Mouse (Mus musculus) embryonic facial prominence, embryonic 14.5 days (tissue): ENCODE data around the gene Tmem179. TPM values are rescaled to one million over a fixed set of nuclear protein-coding genes. Genes with fewer than 3 reads are reported as not detected.

ENCODE experiments used
- ATAC-seq: fragments of 200-750 bp; cut with Nextera tagmentation; 2 replicates; pipeline ENCODE4 v1.8.0; 2017; ENCODE audit warnings: low read depth, moderate number of reproducible peaks, moderate TSS enrichment
- DNase-seq: peaks from one replicate; pipeline ENCODE4 v3.0.0-alpha.2; 2015; ENCODE audit warnings: low spot score
- H3K27ac ChIP-seq: fragments of 300-500 bp; sonication (generic); replicated peaks from 2 replicates; pipeline ENCODE4 v1.5.1; 2014; ENCODE audit warnings: low read depth, mild to moderate bottlenecking, low read length, moderate library complexity
- H3K27me3 ChIP-seq: fragments of 300-500 bp; sonication (generic); replicated peaks from 2 replicates; pipeline ENCODE4 v1.6.1; 2014; ENCODE audit warnings: low read length; ENCODE audit not compliant: control insufficient read depth, insufficient read depth
- H3K36me3 ChIP-seq: fragments of 300-500 bp; sonication (generic); 2 replicates; pipeline ENCODE4 v1.6.1; 2014; ENCODE audit warnings: low read length, mixed read lengths; ENCODE audit not compliant: control insufficient read depth, insufficient read depth
- H3K4me1 ChIP-seq: fragments of 300-500 bp; sonication (generic); 2 replicates; pipeline ENCODE4 v1.6.1; 2014; ENCODE audit warnings: antibody characterized with exemption, low read length; ENCODE audit not compliant: control insufficient read depth, insufficient read depth
- H3K4me2 ChIP-seq: fragments of 300-500 bp; sonication (generic); 2 replicates; pipeline ENCODE4 v1.6.1; 2014; ENCODE audit warnings: low read depth, mild to moderate bottlenecking, low read length, moderate library complexity, mixed read lengths
- H3K4me3 ChIP-seq: fragments of 300-500 bp; sonication (generic); 2 replicates; pipeline ENCODE4 v1.5.1; 2014; ENCODE audit warnings: low read depth, mild to moderate bottlenecking, low read length
- H3K9ac ChIP-seq: fragments of 300-500 bp; sonication (generic); 2 replicates; pipeline ENCODE4 v1.6.1; 2014; ENCODE audit warnings: low read depth, mild to moderate bottlenecking, low read length, moderate library complexity, mixed read lengths
- H3K9me3 ChIP-seq: fragments of 300-500 bp; sonication (generic); 2 replicates; pipeline ENCODE4 v1.6.1; 2016; ENCODE audit warnings: low read length; ENCODE audit not compliant: control insufficient read depth
- WGBS: fragments of 180-500 bp; shearing (Covaris S2); extraction: QIAGEN DNeasy Blood & Tissue Kit; methylation state at CpG from one replicate; pipeline ENCODE4 v1.1.7; 2014; 5-methylcytosine and 5-hydroxymethylcytosine counted together
- polyA plus RNA-seq: library from polyadenylated mRNA; unstranded; fragments of >200 nt; fragmentation: Nextera tagmentation; extraction: Ambion mirVana; gene quantifications from 2 replicates; pipeline ENCODE4 v1.2.1, GENCODE M21; 2014

Tmem179 gene
- polyA plus RNA-seq, 1 experiment from 2014 or later: 2.4 TPM

DNA sequence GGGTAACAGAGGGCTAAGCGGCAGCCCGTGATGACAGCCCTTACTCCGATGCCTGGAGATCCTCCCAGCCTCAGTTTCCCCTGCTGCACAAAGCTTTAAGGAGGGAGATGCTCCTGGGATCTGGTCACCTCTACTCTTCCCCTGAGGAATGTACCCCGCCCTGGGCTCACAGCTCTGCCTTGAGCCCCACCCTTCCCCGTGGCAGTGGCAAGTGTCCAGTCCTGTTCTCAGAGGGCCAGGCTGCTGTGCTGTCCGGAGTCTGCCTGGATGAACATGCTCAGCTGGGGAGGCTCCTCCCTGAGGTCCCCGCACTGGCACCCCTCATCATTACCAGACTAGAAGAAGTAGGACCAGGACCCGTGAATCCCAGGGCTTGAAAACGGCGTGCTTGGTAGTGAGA, 49.2 kb downstream of the Tmem179 start:
- no peak for ATAC-seq
- DNase-seq: no peak

DNA sequence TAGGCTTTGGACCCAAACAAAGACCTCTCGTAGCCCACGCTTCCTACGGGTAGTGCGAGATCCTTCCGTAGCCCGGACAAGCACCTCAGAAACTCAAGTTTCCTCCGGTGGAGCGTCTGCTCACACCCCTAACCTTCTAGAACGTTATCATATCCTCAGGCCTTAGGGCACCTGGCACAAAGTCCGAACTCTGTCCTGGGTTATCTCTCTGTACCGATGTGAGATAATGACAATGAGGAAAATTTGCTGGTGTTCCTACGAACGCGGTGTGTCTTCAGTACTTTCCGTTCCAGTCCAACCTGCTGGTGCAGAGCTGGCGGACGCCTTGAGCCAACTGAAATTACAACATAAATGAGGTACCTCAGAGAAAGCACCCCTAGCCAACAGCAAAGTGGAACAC, 50.6 kb downstream of the Tmem179 start:
- Histone ChIP-seq H3K4me3 (no peak overlapping the region), H3K4me2 (no peak overlapping the region), H3K36me3 (no peaks in the 10 kb centered on the region), H3K27me3 (no peaks in the 10 kb centered on the region), H3K4me1 (no peaks in the 10 kb centered on the region), H3K9ac (no peak overlapping the region), H3K9me3 (no peaks in the 10 kb centered on the region), H3K27ac (no peak overlapping the region)
- 92% methylated on average over 17 of the region's 17 CpGs for WGBS
- DNase-seq (no peak), ATAC-seq (no peak)

More for the DNA sequence above, 49.2 kb downstream of the Tmem179 start:
- Histone ChIP-seq H3K27ac (no peak overlapping the region), H3K9me3 (no peaks in the 10 kb centered on the region), H3K4me3 (no peak overlapping the region), H3K4me2 (no peak overlapping the region), H3K27me3 (no peaks in the 10 kb centered on the region), H3K4me1 (no peaks in the 10 kb centered on the region), H3K9ac (no peak overlapping the region), H3K36me3 (no peaks in the 10 kb centered on the region)
- 76% methylated on average over 10 of the region's 10 CpGs for WGBS

DNA sequence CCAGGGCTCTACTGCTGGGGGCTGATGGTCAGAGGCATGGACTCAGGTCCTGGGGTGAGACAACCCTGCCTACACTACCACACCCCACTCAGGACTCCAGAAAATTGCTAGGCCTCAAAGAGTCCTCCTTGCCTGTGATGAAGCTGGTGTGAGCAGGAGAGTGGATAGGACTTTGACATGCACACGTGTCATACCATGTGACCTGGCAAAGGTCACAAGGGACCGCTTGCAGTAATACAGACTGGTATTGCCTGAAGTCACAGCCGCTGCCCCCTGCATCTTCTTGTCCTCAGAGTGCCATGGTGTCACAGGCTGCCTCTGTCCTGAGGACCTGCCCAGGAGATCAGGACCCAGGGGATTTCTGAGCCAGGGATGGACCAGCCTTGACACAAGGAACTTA, 52.0 kb downstream of the Tmem179 start:
- Histone ChIP-seq H3K9ac (no peak overlapping the region), H3K4me1 (no peaks in the 10 kb centered on the region), H3K36me3 (no peaks in the 10 kb centered on the region), H3K9me3 (no peaks in the 10 kb centered on the region), H3K27ac (no peak overlapping the region), H3K27me3 (no peaks in the 10 kb centered on the region), H3K4me3 (no peak overlapping the region), H3K4me2 (no peak overlapping the region)
- no peak for ATAC-seq
- DNase-seq: no peak
- WGBS: 74% methylated on average over 3 of the region's 3 CpGs

DNA sequence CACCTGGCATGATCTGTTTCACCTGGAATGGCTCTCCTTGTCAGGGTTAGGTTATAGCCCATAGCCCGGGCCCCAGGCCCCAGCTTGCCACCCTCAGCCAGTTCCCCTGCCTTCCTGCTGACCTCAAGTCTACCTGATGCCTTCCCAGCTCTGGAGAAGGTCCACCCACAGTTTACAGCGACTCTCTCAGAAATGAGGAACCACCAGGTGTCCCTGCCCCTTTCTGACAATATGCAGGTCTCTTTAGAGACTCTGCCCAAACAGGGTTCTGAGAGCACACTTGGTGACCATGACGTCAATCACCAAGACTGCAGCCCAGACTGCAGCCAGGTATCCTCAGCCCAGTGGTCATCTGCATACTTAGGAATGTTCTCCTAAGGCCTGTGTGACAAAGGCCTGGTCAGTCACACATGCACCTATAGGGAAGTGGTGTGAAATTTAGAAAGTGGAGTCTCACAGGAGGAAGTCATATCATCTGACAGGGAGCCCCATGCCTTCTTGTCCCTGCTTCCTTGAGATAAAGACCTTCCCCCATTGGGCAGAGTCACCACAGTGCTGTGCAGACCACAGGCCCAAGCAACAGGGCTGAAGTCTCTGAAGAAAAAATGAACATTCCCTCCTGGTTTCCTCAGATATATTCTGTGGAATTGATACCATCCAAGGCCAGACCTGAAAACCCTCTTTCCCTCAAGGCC, 52.6 kb downstream of the Tmem179 start:
- Histone ChIP-seq H3K27me3 (no peaks in the 10 kb centered on the region), H3K4me1 (no peaks in the 10 kb centered on the region), H3K27ac (no peak overlapping the region), H3K36me3 (no peaks in the 10 kb centered on the region), H3K4me2 (no peak overlapping the region), H3K4me3 (no peak overlapping the region), H3K9ac (no peak overlapping the region), H3K9me3 (no peaks in the 10 kb centered on the region)
- WGBS: 78% methylated on average over 3 of the region's 3 CpGs
- ATAC-seq: no peak
- DNase-seq: no peak

DNA sequence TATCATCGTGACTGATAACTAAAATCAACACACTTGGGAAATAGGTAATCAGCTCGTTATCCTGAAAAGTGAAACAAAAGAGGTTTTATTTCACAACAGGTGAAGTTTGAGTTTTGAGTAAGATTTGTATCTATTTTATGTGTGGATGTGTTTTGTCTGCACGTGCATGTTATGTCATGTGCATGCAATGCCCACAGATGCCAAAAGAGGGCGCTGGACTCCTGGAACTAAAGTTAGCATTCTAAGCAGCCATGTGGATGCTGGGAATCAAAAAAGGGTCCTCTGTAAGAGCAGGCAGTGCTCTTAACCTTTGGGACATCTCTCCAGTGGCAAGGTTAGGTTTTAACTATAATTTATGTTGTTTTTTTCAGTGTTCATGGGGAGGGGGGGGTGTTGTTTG, 53.3 kb downstream of the Tmem179 start:
- WGBS: 78% methylated on average over 4 of the region's 4 CpGs
- Histone ChIP-seq H3K27ac (no peak overlapping the region), H3K4me2 (no peak overlapping the region), H3K4me1 (no peaks in the 10 kb centered on the region; the same call in 1 of the 2 replicates), H3K9ac (no peak overlapping the region), H3K36me3 (no peaks in the 10 kb centered on the region), H3K27me3 (no peaks in the 10 kb centered on the region), H3K4me3 (no peak overlapping the region), H3K9me3 (no peaks in the 10 kb centered on the region)
- DNase-seq (no peak), ATAC-seq (no peak)

DNA sequence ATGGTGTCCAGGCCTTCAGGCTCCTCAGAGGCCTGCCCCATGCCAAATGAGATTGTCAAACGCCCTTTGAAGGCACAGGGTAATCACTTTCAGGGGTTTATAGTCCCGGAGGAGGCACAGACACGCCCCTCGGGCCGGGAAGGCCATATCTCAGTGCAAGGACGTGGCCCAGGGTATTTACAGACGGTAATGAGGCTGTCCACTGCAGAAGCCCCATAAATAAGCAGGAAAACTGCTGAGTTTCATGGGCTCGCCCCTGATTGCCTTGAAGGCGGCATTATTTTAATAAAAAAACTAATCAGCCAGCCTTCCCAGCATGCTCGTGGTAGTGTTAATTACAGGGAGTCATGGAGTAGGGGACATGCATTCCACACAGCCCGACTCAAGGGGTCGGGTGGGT, 54.1 kb downstream of the Tmem179 start:
- Histone ChIP-seq H3K4me1 (no peaks in the 10 kb centered on the region; the same call in 1 of the 2 replicates), H3K4me2 (no peak overlapping the region), H3K27ac (no peak overlapping the region), H3K27me3 (no peaks in the 10 kb centered on the region), H3K9me3 (no peaks in the 10 kb centered on the region), H3K9ac (no peak overlapping the region), H3K36me3 (no peaks in the 10 kb centered on the region), H3K4me3 (no peak overlapping the region)
- no peak for DNase-seq
- no peak for ATAC-seq
- 66% methylated on average over 12 of the region's 12 CpGs for WGBS

DNA sequence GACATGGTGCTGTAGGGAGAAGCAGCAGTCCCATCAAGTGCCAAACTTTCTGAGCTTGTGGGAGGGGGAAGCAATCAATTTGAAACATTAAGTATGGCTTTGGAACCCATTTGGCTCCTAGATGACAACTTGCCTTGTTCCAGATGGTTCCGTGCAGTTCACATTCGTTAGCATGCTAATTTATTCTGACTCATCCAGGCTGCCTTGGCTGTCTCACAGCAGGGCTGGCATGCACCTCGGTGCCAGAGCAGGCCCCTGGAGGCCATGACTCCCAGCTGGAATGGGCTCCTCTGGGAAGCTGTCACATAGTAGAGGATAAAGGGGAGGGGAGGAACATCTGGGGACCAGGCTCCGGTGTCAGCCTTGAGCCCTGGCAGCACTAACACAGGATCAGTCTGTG, 58.7 kb downstream of the Tmem179 start:
- peak; percentile 75 for ATAC-seq
- 25% methylated on average over 4 of the region's 4 CpGs for WGBS
- H3K27me3 ChIP-seq: no peaks in the 10 kb centered on the region
- H3K27ac ChIP-seq: no peak overlapping the region
- H3K36me3 ChIP-seq: no peaks in the 10 kb centered on the region
- no peak overlapping the region for H3K4me2 ChIP-seq
- H3K4me3 ChIP-seq: no peak overlapping the region
- no peaks in the 10 kb centered on the region for H3K9me3 ChIP-seq
- no peak overlapping the region for H3K9ac ChIP-seq
- peak; percentile 84 for DNase-seq
- H3K4me1 ChIP-seq: no peaks in the 10 kb centered on the region; the same call in 1 of the 2 replicates

DNA sequence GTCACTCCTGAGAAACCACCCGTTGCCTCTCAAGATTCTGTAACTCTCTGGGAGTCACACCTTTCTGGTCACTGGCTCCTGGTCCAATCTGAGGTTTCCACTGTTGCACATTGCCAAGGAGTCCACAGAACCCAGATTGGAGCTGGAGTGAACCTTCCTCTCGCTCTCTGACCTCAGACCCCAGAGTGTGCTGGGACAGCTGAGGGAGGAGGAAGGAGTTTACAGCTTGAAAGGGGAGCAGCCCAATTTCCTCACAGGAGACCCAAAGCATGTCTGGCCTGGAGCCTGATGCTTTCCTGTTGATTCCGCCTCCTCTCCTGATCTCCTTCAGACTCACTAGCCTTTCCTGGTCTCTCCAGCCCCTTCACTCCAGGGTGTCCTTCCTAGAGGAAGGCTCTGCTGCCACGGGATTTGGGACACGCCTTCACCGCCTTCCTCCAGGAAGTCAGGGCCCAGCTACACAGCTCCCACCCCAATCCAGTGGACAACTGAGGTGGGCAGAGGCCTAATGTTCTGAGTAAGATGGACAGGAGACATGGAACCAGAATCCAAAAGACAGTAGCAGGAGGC, 60.3 kb downstream of the Tmem179 start:
- no peak overlapping the region for H3K4me2 ChIP-seq
- no peaks in the 10 kb centered on the region for H3K36me3 ChIP-seq
- no peaks in the 10 kb centered on the region for H3K9me3 ChIP-seq
- no peaks in the 10 kb centered on the region for H3K27me3 ChIP-seq
- no peak overlapping the region for H3K4me3 ChIP-seq
- DNase-seq: no peak
- ATAC-seq: no peak
- H3K9ac ChIP-seq: no peak overlapping the region
- 79% methylated on average over 6 of the region's 6 CpGs for WGBS
- H3K27ac ChIP-seq: no peak overlapping the region
- no peaks in the 10 kb centered on the region; the same call in 1 of the 2 replicates for H3K4me1 ChIP-seq

DNA sequence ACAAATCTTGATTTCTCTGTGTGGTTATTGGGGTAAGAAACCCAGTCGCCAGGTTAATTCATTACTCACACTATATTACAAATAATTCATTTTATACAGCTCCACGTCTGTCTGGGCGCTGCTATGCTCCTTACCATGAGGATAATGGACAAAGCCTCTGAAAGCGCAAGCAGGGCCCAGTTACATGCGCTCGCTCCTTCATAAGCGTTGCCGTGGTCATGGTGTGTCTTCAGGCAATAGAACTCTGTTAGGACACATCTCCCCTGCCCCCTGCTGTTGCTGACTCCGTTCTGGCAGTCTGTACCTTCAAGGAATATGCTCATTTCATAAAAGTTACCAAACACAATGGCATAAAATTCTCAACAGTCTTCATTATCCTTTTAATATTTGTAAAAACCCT, 64.7 kb downstream of the Tmem179 start:
- no peak for ATAC-seq
- no peak overlapping the region for H3K4me3 ChIP-seq

More for the DNA sequence above, 64.7 kb downstream of the Tmem179 start:
- Histone ChIP-seq H3K9me3 (no peaks in the 10 kb centered on the region), H3K27me3 (no peaks in the 10 kb centered on the region), H3K4me2 (no peak overlapping the region), H3K9ac (no peak overlapping the region), H3K27ac (no peak overlapping the region), H3K36me3 (no peaks in the 10 kb centered on the region), H3K4me1 (peaks cover 7% of the 10 kb centered on the region)
- DNase-seq: no peak
- WGBS: 81% methylated on average over 9 of the region's 9 CpGs
